Mouse (Mus musculus) testis, adult 2 months (tissue): ENCODE measurements around the gene A930004D18Rik. TPM values are rescaled to one million over a fixed set of nuclear protein-coding genes. Genes with fewer than 3 reads are reported as not detected.

Experiments used
- H3K27ac ChIP-seq: fragments of 200-500 bp; 2 replicates; pipeline ENCODE4 v1.5.1; 2012; ENCODE audit warnings: low read depth, low read length; ENCODE audit not compliant: control insufficient read depth, insufficient read depth
- H3K27me3 ChIP-seq: fragments of 200-500 bp; 2 replicates; pipeline ENCODE4 v1.6.1; 2012; ENCODE audit warnings: mild to moderate bottlenecking, low read length, moderate library complexity; ENCODE audit not compliant: control insufficient read depth, insufficient read depth
- H3K36me3 ChIP-seq: fragments of 200-500 bp; 2 replicates; pipeline ENCODE4 v1.6.1; 2012; ENCODE audit warnings: mild to moderate bottlenecking, low read length; ENCODE audit not compliant: control insufficient read depth, insufficient read depth
- H3K4me1 ChIP-seq: fragments of 200-500 bp; 2 replicates; pipeline ENCODE4 v1.6.1; 2012; ENCODE audit warnings: low read length; ENCODE audit not compliant: control insufficient read depth, insufficient read depth
- H3K4me3 ChIP-seq: fragments of 200-500 bp; 2 replicates; pipeline ENCODE4 v1.5.1; 2012; ENCODE audit warnings: low read depth, mild to moderate bottlenecking, low read length, moderate library complexity, mixed read lengths; ENCODE audit not compliant: control insufficient read depth
- CTCF ChIP-seq: fragments of 200-500 bp; IDR thresholded peaks from 2 replicates; pipeline ENCODE4 v1.5.1; 2012; ENCODE audit warnings: low read depth, mild to moderate bottlenecking, inconsistent platforms, low read length, moderate library complexity; ENCODE audit not compliant: control insufficient read depth, insufficient read depth, insufficient replicate concordance
- POLR2A ChIP-seq: fragments of 200-500 bp; IDR thresholded peaks from 2 replicates; pipeline ENCODE4 v1.6.1; 2012; ENCODE audit warnings: low read depth, mild to moderate bottlenecking, inconsistent platforms, low read length, moderate library complexity; ENCODE audit not compliant: control insufficient read depth
- polyA plus RNA-seq: library from polyadenylated mRNA; depleted of rRNA; stranded (reverse); fragments of >200 nt; gene quantifications from 2 replicates; pipeline ENCODE4 v1.2.3, GENCODE M21; 2012

Gene A930004D18Rik
- polyA plus RNA-seq, 1 experiment = 0.07 TPM

- Histone ChIP-seq H3K4me3 (no peak overlapping the region), H3K4me1 (no peaks in the 10 kb centered on the region), H3K27me3 (no peaks in the 10 kb centered on the region), H3K36me3 (no peaks in the 10 kb centered on the region), H3K27ac (no peak overlapping the region)
- TF ChIP-seq POLR2A (no peak), CTCF (no peak)
Measured at GRCm38 (mm10) chr2:18015581-18015980, 22.0 kb downstream of the A930004D18Rik start.

- H3K27ac ChIP-seq = no peak overlapping the region
- no peaks in the 10 kb centered on the region for H3K27me3 ChIP-seq
- H3K4me1 ChIP-seq = no peaks in the 10 kb centered on the region
- no peak overlapping the region for H3K4me3 ChIP-seq
- TF ChIP-seq POLR2A = no peak
- no peak for TF ChIP-seq CTCF
- no peaks in the 10 kb centered on the region for H3K36me3 ChIP-seq
Measured at GRCm38 (mm10) chr2:18012866-18013265, 24.7 kb downstream of the A930004D18Rik start.

GRCm38 (mm10) chr2:18011226-18011625 lies 26.3 kb downstream of the A930004D18Rik start:
- Histone ChIP-seq H3K36me3 (no peaks in the 10 kb centered on the region), H3K4me1 (no peaks in the 10 kb centered on the region), H3K27ac (no peak overlapping the region), H3K27me3 (no peaks in the 10 kb centered on the region), H3K4me3 (no peak overlapping the region)
- TF ChIP-seq CTCF (no peak), POLR2A (no peak)

- TF ChIP-seq POLR2A (no peak), CTCF (no peak)
Measured at GRCm38 (mm10) chr2:18005137-18005536, 32.4 kb downstream of the A930004D18Rik start.

GRCm38 (mm10) chr2:18004286-18004685 lies 33.3 kb downstream of the A930004D18Rik start:
- TF ChIP-seq CTCF (no peak), POLR2A (no peak)
- H3K4me1 ChIP-seq = no peaks in the 10 kb centered on the region
- no peaks in the 10 kb centered on the region for H3K36me3 ChIP-seq
- no peak overlapping the region for H3K27ac ChIP-seq
- H3K4me3 ChIP-seq = no peak overlapping the region
- H3K27me3 ChIP-seq = no peaks in the 10 kb centered on the region

More at GRCm38 (mm10) chr2:18005137-18005536, 32.4 kb downstream of the A930004D18Rik start:
- no peaks in the 10 kb centered on the region for H3K36me3 ChIP-seq
- H3K4me1 ChIP-seq = no peaks in the 10 kb centered on the region
- no peak overlapping the region for H3K4me3 ChIP-seq
- no peak overlapping the region for H3K27ac ChIP-seq
- H3K27me3 ChIP-seq = no peaks in the 10 kb centered on the region

- Histone ChIP-seq H3K36me3 (no peaks in the 10 kb centered on the region), H3K4me1 (no peaks in the 10 kb centered on the region), H3K27me3 (no peaks in the 10 kb centered on the region), H3K4me3 (no peak overlapping the region), H3K27ac (no peak overlapping the region)
- TF ChIP-seq CTCF = no peak
- TF ChIP-seq POLR2A = no peak
Measured at GRCm38 (mm10) chr2:18002306-18002705, 35.2 kb downstream of the A930004D18Rik start.

GRCm38 (mm10) chr2:17996858-17997257 lies 40.7 kb downstream of the A930004D18Rik start, which contains the start of gene H2al2a:
H2al2a (minus strand) TSS chr2:17996958.
- Histone ChIP-seq H3K27ac (no peak within 1 kb of the TSS), H3K36me3 (no peaks in the 10 kb centered on the region), H3K4me3 (peak within 1 kb of the TSS; percentile 36), H3K4me1 (no peaks in the 10 kb centered on the region), H3K27me3 (no peaks in the 10 kb centered on the region)
- TF ChIP-seq POLR2A (no peak; the same call in 1 of the 2 replicates), CTCF (no peak)

GRCm38 (mm10) chr2:17989562-17989961 lies 48.0 kb downstream of the A930004D18Rik start:
- no peaks in the 10 kb centered on the region for H3K27me3 ChIP-seq
- H3K4me1 ChIP-seq = no peaks in the 10 kb centered on the region
- H3K36me3 ChIP-seq = no peaks in the 10 kb centered on the region
- no peak overlapping the region for H3K27ac ChIP-seq
- TF ChIP-seq CTCF (no peak), POLR2A (no peak)
- no peak overlapping the region for H3K4me3 ChIP-seq
